Mouse (Mus musculus) thymus, adult 2 months (tissue): ENCODE measurements at regions not wholly inside any gene's neighbourhood (a gene's known extent, or its start where the extent isn't known, plus 50 kb on each side); places are given as distances from the start of the nearest gene placed in this dataset.
A peak's percentile ranks its signal among the peaks of the same experiment; 100 is the strongest.

Source experiments
- DNase-seq: peaks from one replicate; pipeline ENCODE4 v3.0.0; 2021
- H3K27ac ChIP-seq: fragments of 200-500 bp; 2 replicates; pipeline ENCODE4 v1.5.1; 2012; ENCODE audit warnings: low read length, control low read depth; ENCODE audit not compliant: control insufficient read depth, insufficient read depth
- H3K27me3 ChIP-seq: fragments of 200-500 bp; 2 replicates; pipeline ENCODE4 v1.6.1; 2012; ENCODE audit warnings: mild to moderate bottlenecking, low read length, moderate library complexity, mixed read lengths; ENCODE audit not compliant: control insufficient read depth, insufficient read depth
- H3K36me3 ChIP-seq: fragments of 200-500 bp; 2 replicates; pipeline ENCODE4 v1.6.1; 2012; ENCODE audit warnings: mild to moderate bottlenecking, low read length, moderate library complexity; ENCODE audit not compliant: control insufficient read depth, insufficient read depth
- H3K4me1 ChIP-seq: fragments of 200-500 bp; replicated peaks from 2 replicates; pipeline ENCODE4 v1.6.1; 2012; ENCODE audit warnings: low read length; ENCODE audit not compliant: control insufficient read depth, insufficient read depth
- H3K4me3 ChIP-seq: fragments of 200-500 bp; 2 replicates; pipeline ENCODE4 v1.5.1; 2012; ENCODE audit warnings: mild to moderate bottlenecking, low read length, control low read depth, moderate library complexity; ENCODE audit not compliant: control insufficient read depth, insufficient read depth
- CTCF ChIP-seq: fragments of 200-500 bp; IDR thresholded peaks from 2 replicates; pipeline ENCODE4 v1.5.1; 2012; ENCODE audit warnings: mild to moderate bottlenecking, control low read depth, low read length, moderate library complexity, borderline replicate concordance; ENCODE audit not compliant: control insufficient read depth, poor library complexity, insufficient read depth; ENCODE audit errors: extremely low read depth
- POLR2A ChIP-seq: fragments of 200-500 bp; IDR thresholded peaks from 2 replicates; pipeline ENCODE4 v1.6.1; 2012; ENCODE audit warnings: mild to moderate bottlenecking, low read length, control low read depth, moderate library complexity; ENCODE audit not compliant: control insufficient read depth, poor library complexity, insufficient read depth; ENCODE audit errors: extremely low read depth
- WGBS: fragments of 180-500 bp; shearing (Covaris S2); methylation state at CpG from one replicate; pipeline ENCODE4 v1.1.7; 2018; 5-methylcytosine and 5-hydroxymethylcytosine counted together

- WGBS = 91% methylated on average over 1 of the region's 1 CpGs
- Histone ChIP-seq H3K27ac (no peak overlapping the region), H3K27me3 (no peaks in the 10 kb centered on the region), H3K36me3 (no peaks in the 10 kb centered on the region), H3K4me1 (no peaks in the 10 kb centered on the region), H3K4me3 (no peak overlapping the region)
- no peak for DNase-seq
- TF ChIP-seq CTCF (no peak), POLR2A (no peak)
Observed at GRCm38 (mm10) chr13:100954106-100954505, 120.9 kb upstream of the Slc30a5 start.

GRCm38 (mm10) chr13:100951185-100951508 is 117.9 kb upstream of the Slc30a5 start:
- 95% methylated on average over 1 of the region's 1 CpGs for WGBS
- Histone ChIP-seq H3K36me3 (no peaks in the 10 kb centered on the region), H3K4me1 (no peaks in the 10 kb centered on the region), H3K4me3 (no peak overlapping the region), H3K27ac (no peak overlapping the region), H3K27me3 (no peaks in the 10 kb centered on the region)
- TF ChIP-seq CTCF = no peak
- TF ChIP-seq POLR2A = no peak
- no peak for DNase-seq

- TF ChIP-seq CTCF (no peak), POLR2A (no peak)
- H3K27ac ChIP-seq = no peak overlapping the region
- H3K4me3 ChIP-seq = no peak overlapping the region
- H3K4me1 ChIP-seq = no peaks in the 10 kb centered on the region
- DNase-seq = no peak
- no peaks in the 10 kb centered on the region for H3K36me3 ChIP-seq
- WGBS = 87% methylated on average over 7 of the region's 7 CpGs
- H3K27me3 ChIP-seq = no peaks in the 10 kb centered on the region
Observed at GRCm38 (mm10) chr13:100950348-100951184, 117.3 kb upstream of the Slc30a5 start.

DNA sequence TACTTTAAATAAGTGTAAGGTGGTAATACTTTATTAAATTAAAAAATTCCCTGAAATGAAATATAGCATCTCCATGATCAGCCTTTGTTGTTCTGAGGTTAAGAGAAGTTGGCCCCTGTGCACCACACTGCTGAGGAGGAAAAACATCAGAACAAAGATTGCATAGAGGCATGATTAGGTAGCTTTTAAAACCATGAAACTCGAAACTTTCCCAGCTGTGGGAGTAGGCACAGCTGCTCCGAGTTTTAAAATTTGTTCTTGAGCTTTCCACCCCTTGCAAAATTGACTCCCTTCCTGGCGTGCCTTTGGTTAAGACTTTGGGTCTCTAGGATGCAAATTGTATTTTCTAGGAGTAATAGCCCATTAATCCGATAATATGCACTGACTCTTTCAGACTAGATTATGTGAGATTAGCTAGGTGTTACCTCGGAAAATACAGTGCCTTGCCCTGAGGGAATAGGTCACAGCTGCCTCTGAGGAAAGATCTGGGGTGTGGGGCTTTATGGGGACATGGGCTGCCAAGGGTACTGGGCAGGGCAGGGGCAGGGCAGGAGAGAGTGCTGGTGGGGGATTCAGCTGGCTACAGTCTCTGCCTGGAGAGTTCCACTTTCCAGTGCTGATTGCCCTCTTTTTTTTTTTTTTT is 110.1 kb upstream of the Slc30a5 start:
- Histone ChIP-seq H3K27ac (no peak overlapping the region), H3K4me3 (no peak overlapping the region), H3K4me1 (no peaks in the 10 kb centered on the region), H3K27me3 (no peaks in the 10 kb centered on the region), H3K36me3 (no peaks in the 10 kb centered on the region)
- no peak for DNase-seq
- TF ChIP-seq CTCF (no peak), POLR2A (no peak)
- 89% methylated on average over 5 of the region's 5 CpGs for WGBS

- Histone ChIP-seq H3K27me3 (no peaks in the 10 kb centered on the region), H3K27ac (no peak overlapping the region), H3K36me3 (no peaks in the 10 kb centered on the region), H3K4me3 (no peak overlapping the region), H3K4me1 (no peaks in the 10 kb centered on the region)
- TF ChIP-seq POLR2A (no peak), CTCF (no peak)
- DNase-seq = no peak
- 68% methylated on average over 13 of the region's 13 CpGs for WGBS
Observed at GRCm38 (mm10) chr13:100940791-100941190, 107.6 kb upstream of the Slc30a5 start.

- 55% methylated on average over 4 of the region's 4 CpGs for WGBS
- TF ChIP-seq CTCF (no peak), POLR2A (no peak)
Observed at GRCm38 (mm10) chr13:100939677-100940076, 106.5 kb upstream of the Slc30a5 start.

More at GRCm38 (mm10) chr13:100939677-100940076, 106.5 kb upstream of the Slc30a5 start:
- H3K4me3 ChIP-seq = no peak overlapping the region
- H3K27me3 ChIP-seq = no peaks in the 10 kb centered on the region
- no peaks in the 10 kb centered on the region for H3K36me3 ChIP-seq
- no peak overlapping the region for H3K27ac ChIP-seq
- no peaks in the 10 kb centered on the region for H3K4me1 ChIP-seq
- DNase-seq = peak; percentile 17
